Mouse (Mus musculus) frontal cortex, postnatal 36 days (tissue): ENCODE data around the gene Tgm1.
A peak's percentile ranks its signal among the peaks of the same experiment; 100 is the strongest.

ENCODE experiments used
- DNase-seq, 2 experiments: peaks; one replicate each; pipeline ENCODE4 v3.0.0; 2022; ENCODE audit warnings: low spot score in 2 of 2

Tgm1 gene

GRCm38 (mm10) chr14:55672741-55673060 is 41.0 kb downstream of the Tgm1 start:
- no peak for DNase-seq

- DNase-seq = peak; percentile 96 to 97
These were observed 41.6 kb downstream of the Tgm1 start, which contains the start of the genes Gmpr2 and Nedd8 for GRCm38 (mm10) chr14:55671833-55672740. Gmpr2 (plus strand) TSS chr14:55671941. Nedd8 (minus strand) TSS chr14:55672124.

GRCm38 (mm10) chr14:55671486-55671832 is 42.3 kb downstream of the Tgm1 start:
- DNase-seq = no peak

GRCm38 (mm10) chr14:55660636-55661035 is 53.1 kb downstream of the Tgm1 start:
- no peak for DNase-seq

GRCm38 (mm10) chr14:55659960-55660573 is 53.7 kb downstream of the Tgm1 start, which contains the start of gene Mdp1:
Mdp1 (minus strand) TSS chr14:55660508.
- peak; percentile 81 to 86 for DNase-seq

GRCm38 (mm10) chr14:55658011-55658410 is 55.7 kb downstream of the Tgm1 start:
- no peak for DNase-seq

- no peak for DNase-seq
These were observed 56.8 kb downstream of the Tgm1 start for GRCm38 (mm10) chr14:55656935-55657334.

- no peak for DNase-seq
These were observed 62.2 kb downstream of the Tgm1 start for GRCm38 (mm10) chr14:55651528-55651927.
